Mouse (Mus musculus) spleen, adult 2 months (tissue): ENCODE measurements around the gene Hist1h3d.
"Not testable (repeated sequence)": the region's sequence is repeated elsewhere in the genome, so short reads cannot be mapped to it uniquely, and the experiment has no call there.

Experiments used
- CTCF ChIP-seq: fragments of 200-500 bp; IDR thresholded peaks from 2 replicates; pipeline ENCODE4 v1.5.1; 2011; ENCODE audit warnings: mild to moderate bottlenecking, inconsistent platforms; ENCODE audit not compliant: insufficient read depth, insufficient read length, insufficient replicate concordance; ENCODE audit errors: extremely low read depth
- POLR2A ChIP-seq: fragments of 200-500 bp; IDR thresholded peaks from 2 replicates; pipeline ENCODE4 v1.6.1; 2011; ENCODE audit warnings: low read depth, low read length, inconsistent platforms

DNA sequence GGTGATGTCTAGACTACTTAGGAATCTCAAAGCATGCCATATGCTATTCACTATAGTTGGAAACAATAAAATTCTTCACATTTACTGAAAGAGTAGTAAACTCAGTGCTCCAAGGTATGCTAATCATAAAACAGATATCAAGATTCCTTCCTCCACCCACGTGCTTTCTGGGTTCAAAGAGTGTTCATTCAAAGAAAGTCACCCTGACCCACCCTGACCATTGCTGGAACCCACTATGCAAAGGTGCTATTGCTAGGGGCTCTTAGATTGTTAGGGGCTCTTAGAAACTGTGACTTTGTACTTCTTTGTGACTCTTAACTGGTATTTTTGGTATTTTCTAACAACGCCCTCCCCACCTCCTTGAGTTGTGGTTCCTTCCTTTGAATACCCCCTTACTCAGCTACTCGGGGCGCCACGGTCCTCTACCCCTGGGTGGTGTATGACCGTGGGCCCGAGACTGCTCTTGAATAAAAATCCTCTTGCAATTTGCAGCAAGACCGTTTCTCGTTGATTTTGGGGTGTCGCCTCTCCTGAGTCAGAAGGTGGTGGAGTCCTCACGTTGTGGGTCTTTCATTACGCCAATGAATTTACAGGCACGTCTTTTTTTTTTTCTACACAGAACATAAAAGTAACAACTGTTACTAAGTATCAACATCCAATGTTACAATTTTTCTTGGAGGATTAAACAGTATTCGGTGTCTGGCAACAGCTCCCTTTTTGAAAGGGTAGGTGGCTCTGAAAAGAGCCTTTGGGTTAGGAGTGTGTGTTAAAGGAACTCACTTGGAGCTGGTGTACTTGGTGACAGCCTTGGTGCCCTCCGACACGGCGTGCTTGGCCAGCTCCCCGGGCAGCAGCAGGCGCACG is 2.3 kb upstream of the Hist1h3d start:
- not testable (repeated sequence) for TF ChIP-seq POLR2A, CTCF
